Mouse (Mus musculus) hindbrain, embryonic 11.5 days (tissue): ENCODE measurements around the gene Npas1. TPM values are rescaled to one million over a fixed set of nuclear protein-coding genes. Genes with fewer than 3 reads are reported as not detected.

ENCODE experiments used
- ATAC-seq: fragments of 200-750 bp; cut with Nextera tagmentation; 2 replicates; pipeline ENCODE4 v1.8.0; 2017; ENCODE audit warnings: mild to moderate bottlenecking, moderate TSS enrichment, moderate library complexity; ENCODE audit not compliant: low FRiP score
- DNase-seq: peaks from one replicate; pipeline ENCODE4 v3.0.0-alpha.2; 2015; ENCODE audit warnings: low spot score
- H3K27ac ChIP-seq: fragments of 300-500 bp; sonication (generic); 2 replicates; pipeline ENCODE4 v1.5.1; 2014; ENCODE audit warnings: mild to moderate bottlenecking, low read depth, low read length
- H3K27me3 ChIP-seq: fragments of 300-500 bp; sonication (generic); 2 replicates; pipeline ENCODE4 v1.6.1; 2014; ENCODE audit warnings: mild to moderate bottlenecking, low read length, moderate library complexity, mixed read lengths; ENCODE audit not compliant: control insufficient read depth, insufficient read depth
- H3K36me3 ChIP-seq: fragments of 300-500 bp; sonication (generic); 2 replicates; pipeline ENCODE4 v1.6.1; 2014; ENCODE audit warnings: mild to moderate bottlenecking, low read length, moderate library complexity, mixed read lengths; ENCODE audit not compliant: control insufficient read depth, insufficient read depth
- H3K4me1 ChIP-seq: fragments of 300-500 bp; sonication (generic); replicated peaks from 2 replicates; pipeline ENCODE4 v1.6.1; 2014; ENCODE audit warnings: low read length, mixed read lengths; ENCODE audit not compliant: control insufficient read depth, insufficient read depth
- H3K4me2 ChIP-seq: fragments of 300-500 bp; sonication (generic); replicated peaks from 2 replicates; pipeline ENCODE4 v1.6.1; 2014; ENCODE audit warnings: mild to moderate bottlenecking, low read depth, low read length
- H3K4me3 ChIP-seq: fragments of 300-500 bp; sonication (generic); 2 replicates; pipeline ENCODE4 v1.5.1; 2014; ENCODE audit warnings: low read depth, low read length
- H3K9ac ChIP-seq: fragments of 300-500 bp; sonication (generic); 2 replicates; pipeline ENCODE4 v1.6.1; 2014; ENCODE audit warnings: low read depth, low read length
- H3K9me3 ChIP-seq: fragments of 300-500 bp; sonication (generic); 2 replicates; pipeline ENCODE4 v1.6.1; 2016; ENCODE audit warnings: low read length; ENCODE audit not compliant: control insufficient read depth
- WGBS: fragments of 180-500 bp; shearing (Covaris S2); extraction: QIAGEN DNeasy Blood & Tissue Kit; methylation state at CpG from one replicate; pipeline ENCODE4 v1.1.7; 2014; 5-methylcytosine and 5-hydroxymethylcytosine counted together
- polyA plus RNA-seq: library from polyadenylated mRNA; unstranded; fragments of >200 nt; fragmentation: Nextera tagmentation; extraction: Ambion mirVana; gene quantifications from 2 replicates; pipeline ENCODE4 v1.2.1, GENCODE M21; 2014

The Npas1 gene
- polyA plus RNA-seq, 1 experiment from 2014 or later, result 0.34 TPM

DNA sequence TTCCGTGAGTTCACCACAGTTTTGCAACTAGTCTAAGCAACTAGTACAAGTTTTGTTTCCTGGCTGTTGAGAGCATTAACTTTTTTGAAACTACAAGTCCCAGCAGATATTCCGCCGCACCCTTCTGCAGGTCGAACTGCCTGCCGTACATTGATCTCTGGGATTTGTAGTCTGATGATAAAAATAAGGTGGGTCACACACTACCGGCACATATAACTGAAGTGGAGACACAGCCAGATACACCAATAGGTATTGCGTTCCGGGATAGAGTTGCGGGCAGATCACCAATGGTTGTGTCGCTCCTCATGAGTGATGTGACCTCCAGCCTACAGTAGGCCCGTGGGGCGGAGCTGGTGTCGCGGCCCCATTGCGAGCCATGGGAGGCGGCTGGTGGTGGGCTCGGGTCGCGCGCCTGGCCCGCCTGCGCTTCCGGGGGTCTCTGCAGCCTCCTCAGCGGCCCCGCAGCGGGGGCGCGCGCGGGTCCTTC is 24.9 kb downstream of the Npas1 start, which contains the start of gene Tmem160:
TSS of gene Tmem160 (plus strand) at position 193 of the 487 bp plus-strand sequence.
- peaks cover 3% of the 10 kb centered on the region; the same call in 1 of the 2 replicates for H3K4me1 ChIP-seq
- DNase-seq (peak; percentile 83), ATAC-seq (peak; percentile 97)
- peaks cover 4% of the 10 kb centered on the region; the same call in 1 of the 2 replicates for H3K36me3 ChIP-seq
- H3K9me3 ChIP-seq, result no peaks in the 10 kb centered on the region
- H3K27ac ChIP-seq, result peak within 1 kb of the TSS; percentile 33; the same call in 1 of the 2 replicates
- peak within 1 kb of the TSS; percentile 87 for H3K4me2 ChIP-seq
- no peaks in the 10 kb centered on the region for H3K27me3 ChIP-seq
- H3K9ac ChIP-seq, result peak within 1 kb of the TSS; percentile 48
- peak within 1 kb of the TSS; percentile 60 for H3K4me3 ChIP-seq
- WGBS, result 2% methylated on average over 30 of the region's 30 CpGs

DNA sequence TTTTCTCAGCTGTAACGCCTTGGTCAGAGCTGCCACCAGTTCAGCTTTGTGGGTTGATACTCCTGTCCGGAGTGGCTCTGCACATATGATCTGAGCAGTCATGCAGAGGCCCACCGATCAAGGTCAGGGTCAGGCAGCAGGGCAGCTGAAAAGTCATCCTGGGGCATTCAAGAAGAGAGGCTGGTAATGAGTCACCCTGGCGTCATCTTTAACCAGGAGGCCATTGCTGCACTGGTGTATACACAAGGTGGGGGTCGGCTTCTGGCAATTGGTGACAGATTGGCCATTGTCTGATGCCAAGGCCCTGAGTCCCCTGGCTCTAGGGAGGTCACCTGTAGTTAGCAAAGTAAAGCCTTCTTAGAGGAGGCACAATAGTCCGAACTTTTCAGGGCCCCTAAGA is 25.9 kb downstream of the Npas1 start:
- Histone ChIP-seq H3K9ac (no peak overlapping the region), H3K4me3 (no peak overlapping the region), H3K36me3 (peaks cover 4% of the 10 kb centered on the region; the same call in 1 of the 2 replicates), H3K4me1 (peaks cover 3% of the 10 kb centered on the region; the same call in 1 of the 2 replicates), H3K9me3 (no peaks in the 10 kb centered on the region), H3K27me3 (no peaks in the 10 kb centered on the region), H3K4me2 (no peak overlapping the region), H3K27ac (no peak overlapping the region)
- ATAC-seq, result no peak
- DNase-seq, result no peak
- 81% methylated on average over 6 of the region's 6 CpGs for WGBS

DNA sequence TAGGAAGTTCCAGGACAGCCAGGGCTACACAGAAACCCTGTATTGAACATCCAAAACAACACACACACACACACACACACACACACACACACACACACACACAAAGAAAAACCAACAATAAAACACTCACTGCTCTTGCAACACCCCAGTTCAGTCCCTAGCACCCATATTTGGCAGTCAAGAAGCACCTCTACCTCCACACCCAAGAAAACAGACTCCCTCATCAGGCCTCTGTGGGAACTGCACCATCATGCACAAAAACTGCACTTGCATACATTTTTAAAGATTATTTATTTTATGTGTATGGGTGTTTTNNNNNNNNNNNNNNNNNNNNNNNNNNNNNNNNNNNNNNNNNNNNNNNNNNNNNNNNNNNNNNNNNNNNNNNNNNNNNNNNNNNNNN is 36.3 kb downstream of the Npas1 start:
- Histone ChIP-seq H3K27me3 (no peaks in the 10 kb centered on the region), H3K9ac (no peak overlapping the region), H3K9me3 (no peaks in the 10 kb centered on the region), H3K27ac (no peak overlapping the region), H3K4me2 (no peak overlapping the region), H3K4me1 (no peaks in the 10 kb centered on the region), H3K4me3 (no peak overlapping the region), H3K36me3 (no peaks in the 10 kb centered on the region)
- no peak for DNase-seq
- ATAC-seq, result no peak

DNA sequence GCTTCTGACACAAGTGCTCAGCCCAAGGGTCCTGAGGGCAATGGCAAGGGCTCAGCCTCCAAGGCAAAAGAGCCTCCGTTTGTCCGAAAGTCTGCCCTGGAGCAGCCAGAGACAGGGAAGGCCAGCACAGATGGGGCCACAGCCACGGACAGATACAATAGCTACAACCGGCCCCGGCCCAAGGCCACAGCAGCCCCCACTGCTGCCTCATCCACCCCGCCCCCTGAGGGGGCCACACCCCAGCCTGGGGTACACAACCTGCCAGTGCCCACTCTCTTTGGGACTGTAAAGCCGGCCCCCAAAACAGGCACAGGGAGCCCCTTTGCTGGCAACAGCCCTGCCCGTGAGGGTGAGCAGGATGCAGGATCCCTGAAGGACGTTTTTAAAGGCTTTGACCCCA is 42.4 kb downstream of the Npas1 start:
- ATAC-seq (no peak), DNase-seq (no peak)
- Histone ChIP-seq H3K4me3 (no peak overlapping the region), H3K27ac (no peak overlapping the region), H3K9ac (no peak overlapping the region), H3K4me1 (no peaks in the 10 kb centered on the region), H3K27me3 (no peaks in the 10 kb centered on the region), H3K4me2 (no peak overlapping the region), H3K36me3 (peaks cover 36% of the 10 kb centered on the region), H3K9me3 (no peaks in the 10 kb centered on the region)
- WGBS, result 87% methylated on average over 9 of the region's 9 CpGs

DNA sequence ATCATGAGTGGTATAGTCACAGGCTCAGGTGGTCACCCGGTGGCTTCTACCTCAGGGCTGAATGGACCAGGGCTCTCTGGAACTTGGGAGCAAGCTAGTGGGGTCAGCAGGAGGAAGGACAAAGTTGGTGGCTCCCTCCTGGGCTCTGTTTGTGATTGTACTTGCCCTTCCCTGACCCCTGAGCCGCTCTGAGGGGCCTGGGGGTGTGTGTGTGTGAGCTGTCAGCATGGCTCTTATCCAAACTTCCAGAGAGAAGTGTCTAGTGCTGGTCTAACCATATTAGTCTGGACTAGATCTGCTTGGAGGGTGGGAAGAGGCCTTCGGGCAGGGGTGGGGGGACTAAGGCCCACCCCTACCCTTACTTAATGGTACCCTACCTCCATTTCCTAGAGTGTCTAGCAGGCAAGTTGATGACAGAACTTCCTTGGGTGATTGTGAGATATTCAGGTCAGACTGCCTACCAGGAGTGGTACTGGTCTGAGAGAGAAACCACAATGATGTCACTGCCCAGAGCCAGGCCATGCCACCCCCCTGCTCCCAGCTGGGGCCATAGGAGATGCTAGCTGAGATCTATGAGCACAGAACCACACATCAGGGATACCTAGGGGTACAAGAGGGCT is 44.1 kb downstream of the Npas1 start:
- 84% methylated on average over 3 of the region's 3 CpGs for WGBS

DNA sequence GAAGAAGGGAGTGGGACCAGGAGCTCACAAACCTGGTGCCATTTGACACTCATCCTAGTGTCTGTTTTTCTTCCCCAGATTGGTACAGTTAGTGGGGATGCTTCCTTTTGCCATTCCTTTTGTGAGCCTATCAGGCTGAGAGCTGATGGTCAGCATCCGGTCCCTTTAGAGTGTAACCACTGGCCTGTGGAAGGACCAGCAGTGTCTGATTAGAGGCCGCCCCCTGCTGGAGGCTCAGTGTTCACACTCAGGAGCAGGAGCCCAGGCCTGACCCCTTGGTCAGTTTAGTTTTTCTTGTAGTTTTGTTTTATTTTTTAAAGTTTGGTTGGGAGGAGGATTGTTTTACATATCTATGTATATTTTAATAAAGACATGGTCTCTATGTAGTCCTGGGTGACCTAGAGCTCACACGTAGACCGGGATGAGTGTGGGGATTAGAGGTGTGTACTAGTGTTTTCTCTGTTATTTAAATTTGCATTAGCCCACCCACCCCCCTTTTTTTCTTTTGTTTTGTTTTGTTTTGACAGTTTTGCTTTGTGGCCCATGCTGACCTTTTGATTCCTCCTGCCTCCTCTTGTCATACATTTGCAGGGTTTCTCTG is 51.3 kb downstream of the Npas1 start:
- no peak overlapping the region for H3K9ac ChIP-seq

More for the DNA sequence above, 44.1 kb downstream of the Npas1 start:
- no peak overlapping the region for H3K9ac ChIP-seq
- H3K27ac ChIP-seq, result no peak overlapping the region
- H3K4me2 ChIP-seq, result no peak overlapping the region
- H3K4me1 ChIP-seq, result no peaks in the 10 kb centered on the region
- DNase-seq (no peak), ATAC-seq (no peak)
- no peaks in the 10 kb centered on the region for H3K27me3 ChIP-seq
- no peak overlapping the region for H3K4me3 ChIP-seq
- H3K9me3 ChIP-seq, result no peaks in the 10 kb centered on the region
- peaks cover 50% of the 10 kb centered on the region for H3K36me3 ChIP-seq

DNA sequence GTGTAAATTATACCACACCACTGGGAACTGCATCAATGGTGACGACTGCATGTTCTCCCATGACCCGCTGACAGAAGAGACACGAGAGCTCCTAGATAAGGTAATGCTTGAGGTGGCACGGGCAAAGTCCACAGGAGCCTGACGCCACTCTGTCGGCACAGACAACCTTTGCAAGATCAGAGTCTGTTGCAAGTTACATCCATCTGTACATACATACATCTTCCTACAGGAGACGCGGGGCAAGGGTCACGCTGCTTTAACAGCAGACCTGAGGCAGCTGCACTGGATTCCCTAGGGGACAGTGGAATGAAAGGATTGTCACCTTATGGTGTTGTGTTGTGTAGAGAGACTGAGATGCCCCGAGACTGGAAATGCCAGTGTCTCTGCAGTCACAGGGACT is 51.8 kb downstream of the Npas1 start:
- WGBS, result 90% methylated on average over 10 of the region's 10 CpGs
- DNase-seq, result no peak
- no peak overlapping the region for H3K9ac ChIP-seq
- no peak overlapping the region for H3K27ac ChIP-seq
- H3K4me2 ChIP-seq, result no peak overlapping the region
- H3K9me3 ChIP-seq, result no peaks in the 10 kb centered on the region
- no peak overlapping the region for H3K4me3 ChIP-seq
- peaks cover 38% of the 10 kb centered on the region for H3K36me3 ChIP-seq
- no peaks in the 10 kb centered on the region for H3K27me3 ChIP-seq
- no peaks in the 10 kb centered on the region for H3K4me1 ChIP-seq
- peak; percentile 25 for ATAC-seq

More for the DNA sequence above, 51.3 kb downstream of the Npas1 start:
- 55% methylated on average over 4 of the region's 4 CpGs for WGBS
- no peak overlapping the region for H3K27ac ChIP-seq
- H3K27me3 ChIP-seq, result no peaks in the 10 kb centered on the region
- H3K4me1 ChIP-seq, result no peaks in the 10 kb centered on the region
- peak; percentile 72 for ATAC-seq
- no peak overlapping the region for H3K4me2 ChIP-seq
- peak; percentile 81 for DNase-seq
- H3K36me3 ChIP-seq, result peaks cover 34% of the 10 kb centered on the region
- H3K4me3 ChIP-seq, result no peak overlapping the region
- no peaks in the 10 kb centered on the region for H3K9me3 ChIP-seq

DNA sequence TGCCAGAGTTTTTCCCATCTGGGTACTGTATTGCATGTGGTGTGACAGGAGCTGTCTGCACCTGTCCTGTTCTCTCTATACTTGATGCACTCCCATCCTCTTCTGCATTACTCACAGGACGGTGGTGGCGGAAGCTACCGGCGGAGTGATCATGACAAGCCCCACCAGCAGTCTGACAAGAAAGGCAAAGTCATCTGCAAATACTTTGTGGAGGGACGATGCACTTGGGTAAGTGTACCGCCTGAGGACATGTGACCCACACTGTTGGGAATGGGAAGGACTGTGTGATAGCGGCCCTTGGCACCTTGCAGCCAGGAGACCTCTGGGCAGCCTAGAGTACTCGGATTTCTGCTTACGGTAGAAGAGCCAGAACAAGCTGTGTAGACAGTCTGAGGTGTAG is 53.8 kb downstream of the Npas1 start:
- H3K9me3 ChIP-seq, result no peaks in the 10 kb centered on the region
- ATAC-seq (no peak), DNase-seq (no peak)
- H3K4me2 ChIP-seq, result no peak overlapping the region
- no peak overlapping the region for H3K4me3 ChIP-seq
- H3K27me3 ChIP-seq, result no peaks in the 10 kb centered on the region
- 93% methylated on average over 9 of the region's 9 CpGs for WGBS
- H3K27ac ChIP-seq, result no peak overlapping the region
- peaks cover 31% of the 10 kb centered on the region for H3K36me3 ChIP-seq
- H3K4me1 ChIP-seq, result no peaks in the 10 kb centered on the region
- H3K9ac ChIP-seq, result no peak overlapping the region
